Mouse (Mus musculus) layer of hippocampus, postnatal 14 days (tissue): ENCODE measurements at regions not wholly inside any gene's neighbourhood (a gene's known extent, or its start where the extent isn't known, plus 50 kb on each side); places are given as distances from the start of the nearest gene placed in this dataset.
A peak's percentile ranks its signal among the peaks of the same experiment; 100 is the strongest.

Source experiments
- DNase-seq, 2 experiments: peaks; one replicate each; pipeline ENCODE4 v3.0.0; 2021 to 2022; ENCODE audit warnings: low spot score in 2 of 2, mixed read lengths in 1 of 2

DNA sequence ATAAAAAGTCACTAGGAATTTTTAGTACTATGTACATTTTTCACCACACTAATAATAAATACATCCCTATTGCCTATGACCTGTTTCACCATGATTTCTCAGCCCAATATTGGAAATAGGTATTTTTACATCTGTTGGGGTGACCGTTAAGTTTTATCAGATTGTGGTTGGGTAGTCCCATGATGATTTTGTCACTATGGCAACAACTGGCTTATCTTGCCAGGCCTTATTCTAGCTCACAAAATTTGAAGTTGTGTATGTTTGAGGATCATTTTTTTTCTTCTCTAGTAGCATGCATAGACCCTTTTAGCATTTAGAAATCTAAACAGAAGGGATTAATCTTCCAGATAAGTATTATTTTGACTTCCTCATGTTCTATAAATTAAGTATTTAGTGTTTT lies 1211.1 kb upstream of the Pcdh17 start:
- DNase-seq = no peak

DNA sequence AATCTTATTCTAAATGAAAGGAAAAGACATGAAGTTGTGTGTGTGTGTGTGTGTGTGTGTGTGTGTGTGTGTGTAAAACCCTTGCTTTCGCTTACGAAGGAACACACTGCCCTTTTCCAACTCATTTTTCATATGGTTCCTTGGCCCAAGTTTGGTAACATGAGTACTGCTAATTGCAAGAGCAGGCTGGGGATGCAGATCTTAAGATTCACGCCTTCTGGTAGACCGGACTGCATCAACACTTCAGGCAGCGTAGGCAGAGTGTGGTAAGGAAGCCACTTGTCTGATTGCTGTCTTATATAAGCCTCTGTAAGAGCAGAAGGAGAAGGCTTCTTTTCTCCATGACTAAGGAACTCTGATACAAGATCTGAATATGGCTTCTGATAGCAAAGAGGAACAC lies 1196.5 kb upstream of the Pcdh17 start:
- DNase-seq = peak in 1 of 2 experiments; percentile 20

DNA sequence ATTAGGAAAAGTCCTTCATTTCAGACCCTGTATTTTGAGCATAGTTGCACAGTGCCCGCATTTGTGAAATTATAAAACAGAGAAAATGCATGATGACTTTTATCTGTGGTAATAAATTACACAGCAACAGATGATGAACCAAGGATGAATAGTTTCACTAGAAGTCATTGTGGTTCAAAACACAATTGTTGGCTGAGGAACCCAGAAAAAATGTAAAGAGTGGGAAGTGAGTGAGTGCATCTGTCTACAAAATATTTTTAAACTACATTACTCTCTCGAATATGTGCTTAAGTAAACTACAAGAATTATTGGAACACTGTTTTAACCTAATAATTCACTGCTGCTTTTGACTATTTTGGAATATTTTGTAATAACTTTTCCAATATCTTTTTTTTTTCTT lies 1196.0 kb upstream of the Pcdh17 start:
- DNase-seq = no peak

DNA sequence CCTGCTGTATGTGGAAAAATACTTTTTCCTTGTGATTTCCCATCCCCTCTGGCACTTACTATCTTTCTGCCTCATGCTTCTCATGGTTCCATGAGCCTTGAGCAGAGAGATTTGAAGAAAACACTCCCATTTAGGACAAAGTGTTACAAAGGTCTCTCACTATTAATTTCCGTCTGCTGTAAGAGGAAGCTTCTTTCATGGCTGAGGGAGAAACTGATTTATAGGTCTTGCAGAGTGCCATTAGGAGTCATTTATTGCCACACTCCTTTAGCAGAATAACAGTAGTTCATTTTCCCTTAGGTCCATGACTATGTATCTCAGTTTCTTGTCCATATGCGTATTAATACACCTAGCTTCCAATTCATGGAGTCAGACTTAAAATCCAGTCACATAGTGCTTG lies 1190.4 kb upstream of the Pcdh17 start:
- no peak for DNase-seq

DNA sequence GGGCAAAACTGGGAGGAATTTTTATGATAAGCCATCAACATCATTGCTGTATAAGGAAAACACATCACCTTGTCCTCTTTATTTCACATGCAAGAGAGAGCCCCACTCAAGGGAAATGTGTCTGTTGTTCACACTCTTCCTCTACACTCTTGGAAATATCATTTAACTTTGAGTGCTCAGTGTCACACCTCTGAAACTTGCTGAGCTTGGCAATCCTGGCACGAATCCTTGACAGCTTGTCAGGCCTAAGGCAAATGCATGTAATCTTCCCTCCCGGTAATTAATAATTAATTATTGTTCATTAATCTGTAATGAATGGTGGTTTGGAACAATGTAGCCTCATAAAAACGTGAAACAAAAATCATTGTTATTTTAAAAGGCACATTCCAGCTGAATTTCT lies 1140.8 kb upstream of the Pcdh17 start:
- no peak for DNase-seq

DNA sequence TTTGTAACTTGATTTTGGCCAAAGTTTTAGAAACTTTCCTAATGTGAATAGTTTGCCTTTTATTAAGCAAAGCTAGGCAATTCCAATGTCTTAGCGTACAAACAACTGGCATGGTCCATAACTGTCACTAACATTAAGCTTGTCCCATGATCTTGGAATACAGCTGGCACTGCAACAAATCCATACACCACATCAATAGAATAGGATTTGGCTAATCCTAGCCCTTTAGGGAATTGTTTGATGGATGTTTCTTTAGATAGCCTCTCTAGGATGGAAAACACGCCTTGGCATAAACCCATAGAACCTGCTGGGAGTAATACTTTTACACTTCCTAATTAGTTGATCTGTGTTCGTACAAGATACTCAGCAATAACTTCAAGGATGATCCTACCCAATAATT lies 1122.6 kb upstream of the Pcdh17 start:
- DNase-seq = no peak

DNA sequence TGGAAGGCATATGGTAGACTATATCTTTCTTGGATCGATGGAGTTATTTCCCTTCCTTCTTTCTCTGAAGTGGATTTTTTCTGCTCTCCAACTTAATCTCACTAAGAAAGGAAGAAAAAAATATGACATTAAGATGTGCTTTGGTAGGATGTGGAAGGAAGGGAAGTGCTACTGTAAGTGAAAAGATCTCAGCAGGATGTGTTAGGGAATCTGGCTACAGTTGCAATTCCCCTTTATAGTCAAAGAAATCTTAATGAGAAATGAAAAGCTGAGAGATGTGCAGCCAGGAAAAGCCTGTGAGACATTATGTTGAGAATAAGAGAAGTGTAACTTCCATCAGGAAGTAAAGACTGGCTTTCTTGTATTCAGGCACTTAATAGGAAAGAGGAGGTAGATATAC lies 1080.2 kb upstream of the Pcdh17 start:
- no peak for DNase-seq
